Mouse (Mus musculus) forebrain, embryonic 14.5 days (tissue): ENCODE data around the gene Tcstv1. TPM values are rescaled to one million over a fixed set of nuclear protein-coding genes. Genes with fewer than 3 reads are reported as not detected.
"Not testable (repeated sequence)": the region's sequence is repeated elsewhere in the genome, so short reads cannot be mapped to it uniquely, and the experiment has no call there.

Experiments
- ATAC-seq: fragments of 200-750 bp; cut with Nextera tagmentation; 2 replicates; pipeline ENCODE4 v1.8.0; 2017; ENCODE audit warnings: mild to moderate bottlenecking, moderate library complexity
- DNase-seq: peaks from one replicate; pipeline ENCODE4 v3.0.0-alpha.2; 2015; ENCODE audit warnings: low spot score
- H3K27ac ChIP-seq: fragments of 300-500 bp; sonication (generic); 2 replicates; pipeline ENCODE4 v1.5.1; 2014; ENCODE audit warnings: low read depth, mild to moderate bottlenecking, control low read depth, low read length, moderate library complexity
- H3K27me3 ChIP-seq: fragments of 300-500 bp; sonication (generic); replicated peaks from 2 replicates; pipeline ENCODE4 v1.6.1; 2014; ENCODE audit warnings: low read length, control low read depth, mixed read lengths; ENCODE audit not compliant: control insufficient read depth, insufficient read depth
- H3K36me3 ChIP-seq: fragments of 300-500 bp; sonication (generic); 2 replicates; pipeline ENCODE4 v1.6.1; 2014; ENCODE audit warnings: low read length, control low read depth; ENCODE audit not compliant: control insufficient read depth, insufficient read depth
- H3K4me1 ChIP-seq: fragments of 300-500 bp; sonication (generic); 2 replicates; pipeline ENCODE4 v1.6.1; 2014; ENCODE audit warnings: antibody characterized with exemption, low read length, control low read depth; ENCODE audit not compliant: control insufficient read depth, insufficient read depth
- H3K4me2 ChIP-seq: fragments of 300-500 bp; sonication (generic); 2 replicates; pipeline ENCODE4 v1.6.1; 2014; ENCODE audit warnings: mild to moderate bottlenecking, control low read depth, low read length
- H3K4me3 ChIP-seq: fragments of 300-500 bp; sonication (generic); 2 replicates; pipeline ENCODE4 v1.5.1; 2014; ENCODE audit warnings: low read depth, low read length, control low read depth
- H3K9ac ChIP-seq: fragments of 300-500 bp; sonication (generic); 2 replicates; pipeline ENCODE4 v1.6.1; 2014; ENCODE audit warnings: mild to moderate bottlenecking, low read length, control low read depth, moderate library complexity
- H3K9me3 ChIP-seq: fragments of 300-500 bp; sonication (generic); replicated peaks from 2 replicates; pipeline ENCODE4 v1.6.1; 2016; ENCODE audit warnings: low read length, control low read depth, mixed read lengths; ENCODE audit not compliant: control insufficient read depth
- WGBS: fragments of 180-500 bp; shearing (Covaris S2); extraction: QIAGEN DNeasy Blood & Tissue Kit; methylation state at CpG from one replicate; pipeline ENCODE4 v1.1.7; 2014; 5-methylcytosine and 5-hydroxymethylcytosine counted together
- polyA plus RNA-seq: library from polyadenylated mRNA; unstranded; fragments of >200 nt; fragmentation: Nextera tagmentation; extraction: Ambion mirVana; gene quantifications from 2 replicates; pipeline ENCODE4 v1.2.1, GENCODE M21; 2014

Tcstv1 gene
- polyA plus RNA-seq, 1 experiment from 2014 or later, result not detected

DNA sequence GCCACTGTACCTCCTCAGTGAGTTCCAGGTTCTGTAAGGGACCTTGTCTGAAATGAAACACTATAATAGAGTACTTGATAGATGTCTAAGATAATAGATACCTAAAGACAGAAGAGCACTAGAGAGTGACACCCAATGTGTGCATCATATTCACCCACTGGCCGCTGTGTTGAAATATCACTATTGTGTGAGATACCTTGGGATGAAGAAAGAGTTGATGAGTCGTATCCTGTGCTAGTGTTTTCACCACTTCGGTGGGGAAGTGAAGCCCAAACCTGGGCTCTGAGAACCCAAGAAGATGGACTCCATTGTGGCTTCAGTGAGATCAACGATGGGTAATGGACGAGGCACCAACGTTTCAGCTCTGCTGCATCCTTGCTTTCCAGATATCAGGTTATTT lies 32.2 kb downstream of the Tcstv1 start:
- H3K36me3 ChIP-seq, H3K27me3 ChIP-seq, H3K4me2 ChIP-seq, H3K9me3 ChIP-seq, H3K4me3 ChIP-seq, H3K9ac ChIP-seq, H3K4me1 ChIP-seq, DNase-seq, ATAC-seq, H3K27ac ChIP-seq: not testable (repeated sequence)
- no CpG with 5 or more reads among the region's 6 CpGs for WGBS

Other genes starting within 250 kb of the Tcstv1 start
- gene Hmgcs1, start 204.4 kb downstream of the Tcstv1 start, polyA plus RNA-seq, result 311 and 398 TPM in 2 replicates
- gene Nim1k, start 138.9 kb downstream of the Tcstv1 start, polyA plus RNA-seq, result 6.8 and 7.2 TPM in 2 replicates
- 41.7 and 44.5 TPM in 2 replicates for gene Zfp131, start 103.9 kb downstream of the Tcstv1 start, polyA plus RNA-seq
- not detected in 2 replicates for gene AF067063, start 64.6 kb downstream of the Tcstv1 start, polyA plus RNA-seq
- not detected in 2 replicates for gene D13Ertd608e, start 58.8 kb downstream of the Tcstv1 start, polyA plus RNA-seq
- not detected in 2 replicates for gene Gm21761, start 34.5 kb upstream of the Tcstv1 start, polyA plus RNA-seq
- not detected in 2 replicates for gene B020031M17Rik, start 56.0 kb upstream of the Tcstv1 start, polyA plus RNA-seq
- not detected in 2 replicates for gene Gm36079, start 132.2 kb upstream of the Tcstv1 start, polyA plus RNA-seq
- gene Gm21188, start 157.4 kb upstream of the Tcstv1 start, polyA plus RNA-seq, result not detected in 2 replicates
- not detected in 2 replicates for gene Gm20767, start 245.5 kb upstream of the Tcstv1 start, polyA plus RNA-seq